Mouse (Mus musculus): ENCODE data around the gene Cpa5.

The Cpa5 gene

GRCm38 (mm10) chr6:30604342-30604867 is 6.4 kb upstream of the Cpa5 start:
- no peak for DNase-seq (ENCODE audit: low spot score in 2 of 2)

- DNase-seq (ENCODE audit: low spot score in 2 of 2), result no peak
These were observed 5.7 kb upstream of the Cpa5 start for GRCm38 (mm10) chr6:30605111-30605510.

GRCm38 (mm10) chr6:30605672-30606071 is 5.1 kb upstream of the Cpa5 start:
- no peak for DNase-seq (ENCODE audit: low spot score in 2 of 2)

GRCm38 (mm10) chr6:30611212-30611611 is 402 bp downstream of the Cpa5 start:
- DNase-seq (ENCODE audit: low spot score in 2 of 2), result no peak

DNA sequence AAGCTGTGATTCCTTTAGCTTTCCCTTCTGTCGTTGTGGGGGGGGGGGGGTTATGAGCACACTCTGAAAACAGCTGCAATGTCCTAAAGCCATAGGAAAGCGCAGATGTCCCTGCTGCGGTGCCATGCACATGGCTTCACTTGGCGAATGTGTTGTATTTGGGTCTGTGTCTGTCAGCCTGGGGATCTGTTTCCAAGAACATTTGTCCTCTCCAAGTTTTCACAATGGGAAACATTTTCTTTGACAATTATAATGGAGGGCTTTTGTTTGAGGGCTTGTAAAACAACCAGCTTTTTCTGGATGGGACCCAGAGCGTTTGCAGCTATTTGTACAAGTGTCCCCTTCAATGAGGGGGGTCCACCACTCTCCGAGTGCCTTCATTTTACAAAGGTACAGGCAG is 3.4 kb downstream of the Cpa5 start:
- no peak for DNase-seq (ENCODE audit: low spot score in 2 of 2)

DNA sequence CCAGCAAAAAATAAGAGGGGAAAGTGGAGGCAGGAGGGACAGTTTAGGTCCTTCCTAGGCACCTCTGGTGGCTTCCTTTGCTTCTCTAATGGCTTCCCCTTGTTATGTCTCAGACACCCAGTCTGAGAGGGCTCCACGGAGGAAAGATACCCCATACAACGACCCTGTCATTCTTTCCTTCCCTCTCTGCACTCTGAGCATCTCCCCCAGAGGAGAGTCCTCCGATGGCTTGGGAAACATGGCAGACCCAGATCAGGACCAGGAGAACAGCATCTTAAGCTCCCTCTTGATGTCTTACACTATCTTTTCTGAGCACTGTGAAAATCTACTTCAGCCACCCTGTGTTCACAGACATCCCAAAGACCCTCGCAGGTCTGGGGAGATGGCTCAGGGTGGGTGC is 4.9 kb downstream of the Cpa5 start:
- DNase-seq (ENCODE audit: low spot score in 2 of 2), result no peak

GRCm38 (mm10) chr6:30616491-30616941 is 5.7 kb downstream of the Cpa5 start:
- no peak for DNase-seq (ENCODE audit: low spot score in 2 of 2)

- no peak for DNase-seq (ENCODE audit: low spot score in 2 of 2)
These were observed 6.5 kb downstream of the Cpa5 start for GRCm38 (mm10) chr6:30617020-30617958.

DNA sequence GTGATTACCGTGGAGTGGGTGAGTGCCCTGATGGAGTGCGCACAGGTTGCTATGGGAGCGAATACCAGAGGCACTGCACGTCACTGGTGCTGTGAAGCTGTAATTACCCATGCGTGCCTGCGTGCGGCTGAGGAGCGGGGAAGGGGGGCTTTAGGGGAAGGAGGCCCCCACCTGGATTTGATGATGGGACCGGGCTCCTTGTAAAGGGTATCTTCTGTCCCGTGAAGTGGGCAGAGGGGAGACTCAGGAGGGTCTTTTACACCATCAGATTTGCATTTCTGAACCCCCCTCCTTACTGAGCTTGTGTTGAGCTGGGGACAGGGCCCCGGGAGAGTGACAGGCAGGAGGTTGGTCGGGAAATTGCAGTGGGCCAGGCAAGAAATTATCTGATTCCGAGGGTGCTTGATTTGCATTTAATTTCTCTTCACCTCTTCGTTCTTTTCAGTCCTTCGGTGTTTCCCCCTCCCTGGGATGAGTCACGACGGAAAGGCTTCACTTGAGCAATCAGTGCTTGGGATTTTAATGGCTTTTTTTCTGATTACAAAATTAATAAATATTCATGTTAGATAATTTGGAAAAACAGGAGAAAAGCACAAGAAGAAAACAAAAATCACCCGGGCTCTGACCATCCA is 7.3 kb downstream of the Cpa5 start:
- no peak for DNase-seq (ENCODE audit: low spot score in 2 of 2)

- DNase-seq (ENCODE audit: low spot score in 2 of 2), result no peak
These were observed 7.9 kb downstream of the Cpa5 start for GRCm38 (mm10) chr6:30618735-30619134.

DNA sequence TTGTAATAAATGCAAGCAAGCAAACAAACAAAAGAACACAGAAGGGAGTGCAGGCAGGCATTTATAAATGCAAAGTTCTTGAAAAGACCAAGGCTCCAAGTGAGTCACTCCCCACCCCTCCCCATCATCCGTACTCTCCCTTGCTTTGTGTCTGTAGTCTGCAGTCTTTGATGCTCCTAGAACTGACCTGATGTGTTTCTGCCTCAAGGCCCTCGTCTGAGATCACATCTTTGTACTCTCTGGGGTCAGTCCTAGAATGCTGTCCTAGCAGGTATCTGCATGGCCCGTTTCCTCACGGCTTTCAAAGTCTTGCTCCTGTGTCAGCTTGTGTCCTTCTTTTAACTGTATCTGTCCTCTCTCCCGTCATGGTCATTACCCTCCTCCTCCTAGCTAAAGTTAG is 8.8 kb downstream of the Cpa5 start:
- no peak for DNase-seq (ENCODE audit: low spot score in 2 of 2)

- no peak for DNase-seq (ENCODE audit: low spot score in 2 of 2)
These were observed 9.8 kb downstream of the Cpa5 start for GRCm38 (mm10) chr6:30620591-30620990.

DNA sequence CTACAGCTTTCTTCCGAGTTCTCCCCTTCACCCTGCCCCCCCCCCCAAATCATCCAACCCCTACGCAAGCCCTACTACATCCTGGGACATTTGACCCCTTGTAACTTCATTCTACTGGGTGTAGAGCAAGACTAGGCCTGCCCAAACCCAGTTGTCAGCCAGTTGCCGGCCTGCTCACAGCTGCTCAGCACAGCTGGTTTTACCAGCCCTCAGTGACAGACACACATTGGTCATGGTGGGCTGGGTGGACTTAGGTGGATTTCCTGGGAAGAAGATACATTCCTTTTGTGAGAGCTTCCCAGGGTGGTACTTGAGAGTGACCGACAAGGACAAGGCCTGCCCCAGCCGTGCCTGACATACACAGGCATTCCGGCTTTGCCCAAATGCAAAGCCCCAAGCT is 10.2 kb downstream of the Cpa5 start:
- DNase-seq (ENCODE audit: low spot score in 2 of 2), result no peak

- DNase-seq (ENCODE audit: low spot score in 2 of 2), result no peak
These were observed 11.2 kb downstream of the Cpa5 start for GRCm38 (mm10) chr6:30621986-30622389.

DNA sequence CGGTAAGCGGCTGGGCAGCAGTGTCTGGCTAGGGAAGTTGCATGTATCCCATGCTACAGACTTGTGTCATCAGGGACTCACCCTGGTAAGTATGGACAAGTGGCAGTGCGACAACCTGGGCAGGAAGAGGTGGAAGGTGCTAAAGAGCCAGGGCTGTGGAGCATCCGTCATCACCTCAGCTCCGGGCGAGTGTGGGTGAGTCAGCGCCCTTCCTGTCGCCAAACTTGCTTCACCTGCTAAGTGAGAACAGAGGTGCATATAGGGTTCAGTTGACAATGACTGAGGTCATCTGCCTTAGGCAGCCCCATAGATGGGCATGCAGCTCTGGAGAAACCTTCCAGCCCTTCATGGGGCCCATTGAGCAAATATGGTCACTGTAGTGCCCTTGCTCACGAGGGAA is 14.0 kb downstream of the Cpa5 start:
- DNase-seq (ENCODE audit: low spot score in 2 of 2), result no peak

DNA sequence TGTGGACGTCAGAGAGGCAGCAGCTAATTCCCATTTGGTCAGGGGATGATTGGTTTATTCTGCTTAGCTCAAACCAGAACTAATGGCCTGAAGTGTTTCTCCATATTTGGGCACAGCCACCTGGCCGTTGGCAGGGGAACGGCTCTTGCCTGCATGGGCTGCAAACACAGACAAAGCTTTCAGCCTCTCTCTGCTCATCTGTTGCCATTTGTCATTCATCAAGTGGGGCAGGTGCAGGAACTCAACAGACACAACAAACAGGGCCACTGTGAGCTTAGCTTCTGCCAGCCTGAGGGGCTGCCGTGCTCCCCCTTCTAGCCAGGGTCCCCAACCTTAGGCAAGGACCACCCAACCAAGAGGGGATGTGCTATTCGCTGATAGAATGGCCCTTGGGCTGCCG is 17.3 kb downstream of the Cpa5 start:
- no peak for DNase-seq (ENCODE audit: low spot score in 2 of 2)

GRCm38 (mm10) chr6:30629989-30630388 is 19.2 kb downstream of the Cpa5 start:
- DNase-seq (ENCODE audit: low spot score in 2 of 2), result no peak

- DNase-seq (ENCODE audit: low spot score in 2 of 2), result no peak
These were observed 24.6 kb downstream of the Cpa5 start for GRCm38 (mm10) chr6:30635361-30635862.

GRCm38 (mm10) chr6:30636186-30636842 is 25.5 kb downstream of the Cpa5 start:
- no peak for DNase-seq (ENCODE audit: low spot score in 2 of 2)

DNA sequence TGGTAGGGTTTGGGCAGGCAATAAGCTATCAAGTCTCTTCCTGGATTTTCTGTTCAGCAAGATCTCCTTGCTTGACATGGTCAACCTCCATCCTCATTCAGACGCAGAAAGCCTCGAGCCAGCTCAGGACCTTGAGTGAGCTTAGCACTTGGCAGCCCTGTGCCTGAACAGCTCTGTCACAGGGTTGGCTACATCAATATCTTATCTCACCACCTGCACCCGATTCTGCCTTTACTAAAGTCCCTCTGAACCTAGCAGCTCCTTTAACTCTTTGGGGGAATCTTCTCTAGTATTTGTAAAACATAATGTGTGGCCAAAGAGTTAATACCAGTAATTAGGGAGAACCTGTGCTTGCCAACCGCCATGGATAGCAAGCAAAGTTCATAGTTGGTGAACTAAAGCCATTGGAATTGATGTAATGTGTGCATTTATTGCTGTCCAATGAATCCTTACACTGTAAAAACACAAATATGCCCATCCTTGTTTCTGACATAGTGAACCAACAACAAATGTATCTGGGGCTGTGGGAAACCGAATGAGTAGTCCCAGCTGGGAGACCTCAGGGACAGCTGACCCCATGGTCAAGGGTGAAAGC is 28.0 kb downstream of the Cpa5 start, which contains the start of gene Cpa1:
TSS of gene Cpa1 (plus strand) at position 545 of the 595 bp plus-strand sequence.
- no peak for DNase-seq (ENCODE audit: low spot score in 2 of 2)

- no peak for DNase-seq (ENCODE audit: low spot score in 2 of 2)
These were observed 33.1 kb downstream of the Cpa5 start for GRCm38 (mm10) chr6:30643694-30644460.

Data from thymus, postnatal 10 days (tissue).